Mouse (Mus musculus): ENCODE data around the gene Dnajb6.
"Not testable (repeated sequence)": the region's sequence is repeated elsewhere in the genome, so short reads cannot be mapped to it uniquely, and the experiment has no call there.

Gene Dnajb6

GRCm38 (mm10) chr5:29772038-29772437 lies 36.5 kb downstream of the Dnajb6 start:
- no peak for DNase-seq

DNA sequence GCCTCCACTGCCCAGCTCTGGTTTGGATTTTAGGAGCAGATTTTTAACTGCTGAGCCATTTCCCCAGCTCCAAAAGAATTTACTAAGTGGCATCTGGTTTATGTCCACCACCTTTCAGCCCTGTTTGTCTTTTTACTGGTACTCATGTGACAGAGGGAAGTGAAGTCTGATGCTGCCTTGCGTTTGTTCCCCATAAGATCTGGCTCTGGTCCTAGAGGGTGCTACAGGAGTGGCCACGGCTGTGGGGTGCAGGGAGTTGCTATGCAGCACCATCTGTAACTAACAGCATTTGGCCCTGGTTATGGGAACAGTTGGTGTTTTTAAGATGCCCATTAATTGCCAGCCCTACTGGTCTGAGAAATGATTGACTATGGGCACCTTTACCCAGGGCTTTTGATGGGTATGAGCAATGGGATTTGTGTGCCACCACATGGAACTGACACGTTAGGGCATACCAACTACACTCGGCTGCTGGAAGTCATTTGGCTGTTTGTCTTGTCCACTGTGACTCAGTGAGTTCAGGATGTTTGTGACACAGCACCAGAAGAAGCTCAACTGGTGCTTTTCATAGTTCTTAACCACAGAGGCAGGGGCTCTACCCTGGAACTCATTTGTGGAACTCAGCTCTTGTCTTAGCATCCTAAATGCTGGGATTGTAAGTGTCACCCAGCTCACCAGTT lies 37.3 kb downstream of the Dnajb6 start:
- DNase-seq, result no peak

- no peak for DNase-seq
Measured at GRCm38 (mm10) chr5:29773460-29774150, 38.1 kb downstream of the Dnajb6 start.

DNA sequence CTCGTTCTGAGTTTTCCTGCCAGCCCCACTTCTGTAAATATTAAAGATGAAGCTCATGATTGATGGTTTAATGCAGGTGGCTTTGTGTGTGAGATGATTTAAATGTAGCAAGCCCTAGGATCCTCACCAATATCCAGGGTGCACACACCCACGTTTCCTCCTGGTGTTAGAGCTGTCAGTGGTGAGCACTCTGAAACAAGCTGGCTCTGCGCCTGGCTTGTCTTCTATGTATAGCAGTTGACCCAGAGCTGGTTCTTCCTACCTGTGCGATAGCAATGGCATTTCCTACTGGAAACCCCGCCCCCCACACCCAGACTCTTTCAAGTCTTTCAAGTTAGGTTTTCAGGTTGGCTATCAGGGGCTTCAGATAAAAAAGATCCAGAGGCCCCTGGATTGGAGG lies 39.9 kb downstream of the Dnajb6 start:
- no peak for DNase-seq

GRCm38 (mm10) chr5:29778029-29778428 lies 42.5 kb downstream of the Dnajb6 start:
- DNase-seq, result no peak

DNA sequence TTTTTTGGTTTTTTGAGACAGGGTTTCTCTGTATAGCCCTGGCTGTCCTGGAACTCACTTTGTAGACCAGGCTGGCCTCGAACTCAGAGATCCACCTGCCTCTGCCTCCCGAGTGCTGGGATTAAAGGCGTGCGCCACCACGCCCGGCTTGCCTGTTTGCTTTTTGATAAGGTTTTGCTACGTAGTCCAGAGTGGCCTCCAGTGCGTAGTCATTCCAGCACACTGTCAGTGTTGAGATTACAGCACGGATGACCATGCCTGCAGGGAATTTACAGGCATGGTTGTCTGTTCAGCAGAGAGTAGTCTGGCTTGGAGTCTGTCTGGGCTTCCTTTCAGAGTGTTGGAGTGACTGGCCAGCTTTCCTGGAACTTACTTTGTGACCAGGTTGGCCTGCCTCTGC lies 44.2 kb downstream of the Dnajb6 start:
- DNase-seq, result not testable (repeated sequence)

DNA sequence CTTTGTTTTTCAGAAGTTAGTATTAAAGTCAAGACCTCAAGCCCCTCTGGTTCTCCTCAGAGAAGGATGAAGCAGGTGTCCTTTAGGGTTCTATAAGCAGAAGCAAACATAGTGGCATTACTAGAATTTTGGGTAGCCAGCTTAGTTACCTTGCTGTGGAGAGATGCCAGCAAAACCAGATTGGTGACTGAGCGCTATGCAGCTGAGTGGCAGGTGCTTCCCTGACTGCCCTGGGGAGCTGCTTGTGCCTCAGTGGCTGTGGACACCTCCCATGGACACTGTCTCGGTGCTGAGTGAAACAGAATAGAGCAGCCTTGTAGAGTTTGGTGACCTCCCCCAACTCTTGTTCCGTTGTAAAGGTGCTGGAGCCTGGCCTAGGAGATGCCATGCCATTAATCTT lies 46.8 kb downstream of the Dnajb6 start:
- no peak for DNase-seq

- DNase-seq, result not testable (repeated sequence)
Measured at GRCm38 (mm10) chr5:29784906-29785305, 49.4 kb downstream of the Dnajb6 start.

GRCm38 (mm10) chr5:29785953-29786352 lies 50.5 kb downstream of the Dnajb6 start:
- not testable (repeated sequence) for DNase-seq

GRCm38 (mm10) chr5:29794933-29795332 lies 59.4 kb downstream of the Dnajb6 start:
- DNase-seq, result not testable (repeated sequence)

GRCm38 (mm10) chr5:29808940-29809339 lies 73.5 kb downstream of the Dnajb6 start:
- DNase-seq, result no peak

DNA sequence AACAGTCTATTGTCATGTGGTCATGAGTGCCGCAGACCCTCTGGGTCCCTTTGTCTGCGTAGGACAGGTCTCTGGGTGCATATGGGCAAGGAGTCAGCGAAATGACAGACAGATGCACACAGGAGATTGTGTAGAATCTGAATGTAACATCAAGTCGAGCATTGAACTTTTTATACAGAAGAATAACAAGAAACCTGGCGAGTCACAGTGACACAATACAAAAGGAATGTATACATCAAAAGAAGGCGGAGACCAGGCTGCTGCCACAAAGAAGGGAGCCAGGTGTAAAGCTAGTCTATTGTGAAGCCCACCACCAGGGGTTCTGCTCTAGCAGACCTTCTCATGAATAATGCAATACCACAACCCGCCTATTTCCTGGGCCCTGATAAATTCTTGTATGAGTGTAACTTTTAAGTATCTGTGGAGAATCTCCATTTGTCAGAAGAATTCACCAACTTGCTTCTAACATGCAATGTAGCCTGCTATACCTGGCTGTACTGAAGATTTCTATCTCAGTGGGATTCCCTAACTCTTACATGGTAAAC lies 76.0 kb downstream of the Dnajb6 start:
- DNase-seq, result not testable (repeated sequence)

DNA sequence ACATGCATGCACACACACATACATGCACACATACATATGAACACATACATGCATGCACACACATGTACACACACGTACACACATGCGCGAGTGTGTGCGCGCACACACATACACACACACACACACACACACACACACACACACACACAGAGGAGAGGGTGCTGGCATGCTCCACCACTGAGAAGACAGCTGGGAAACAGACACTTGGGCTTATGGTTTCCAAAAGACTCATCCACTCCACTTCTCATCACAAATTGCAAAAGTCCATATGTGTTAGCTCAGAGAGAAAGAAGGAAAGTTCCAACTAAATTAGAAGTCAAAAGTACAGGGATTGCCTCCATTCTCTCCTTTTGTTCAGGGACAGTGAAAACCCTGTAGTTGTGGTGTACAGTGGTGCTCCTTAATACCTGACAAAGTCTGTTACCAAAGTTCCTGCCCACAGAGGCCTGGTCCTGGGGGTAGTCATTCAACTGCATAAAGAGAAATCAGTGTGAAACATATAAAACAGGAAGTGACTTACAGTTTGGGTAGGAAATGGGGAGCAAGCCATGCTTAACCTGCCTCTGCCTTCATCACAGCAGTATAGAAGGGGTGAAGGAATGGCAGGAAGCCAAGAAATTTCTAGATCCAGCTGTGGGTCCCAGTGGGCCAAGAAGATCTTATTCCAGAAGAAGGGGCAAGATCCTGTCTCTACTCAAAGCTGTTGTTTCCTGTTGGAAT lies 81.2 kb downstream of the Dnajb6 start:
- no peak for DNase-seq

DNA sequence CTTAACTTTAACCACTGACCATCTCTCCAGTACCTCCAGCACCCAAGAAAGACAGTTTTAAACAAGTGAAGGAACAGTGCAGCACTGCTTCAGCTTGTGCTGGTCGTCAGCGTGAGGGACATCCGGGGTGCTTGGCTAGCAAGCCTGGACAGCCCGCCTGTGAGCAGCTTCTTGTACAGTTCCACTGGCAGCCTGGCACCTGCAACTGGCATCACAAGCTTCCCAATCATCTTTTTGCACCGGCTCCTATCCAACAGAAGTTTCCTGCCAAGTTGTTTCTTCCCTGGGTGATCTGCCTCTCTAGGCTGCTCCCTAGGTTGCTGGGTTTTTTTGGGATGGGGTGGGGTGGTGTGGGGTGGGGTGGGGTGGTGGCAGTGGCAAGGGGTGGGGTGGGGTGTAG lies 81.9 kb downstream of the Dnajb6 start:
- DNase-seq, result no peak

GRCm38 (mm10) chr5:29818287-29818686 lies 82.8 kb downstream of the Dnajb6 start:
- peak; percentile 7 for DNase-seq

DNA sequence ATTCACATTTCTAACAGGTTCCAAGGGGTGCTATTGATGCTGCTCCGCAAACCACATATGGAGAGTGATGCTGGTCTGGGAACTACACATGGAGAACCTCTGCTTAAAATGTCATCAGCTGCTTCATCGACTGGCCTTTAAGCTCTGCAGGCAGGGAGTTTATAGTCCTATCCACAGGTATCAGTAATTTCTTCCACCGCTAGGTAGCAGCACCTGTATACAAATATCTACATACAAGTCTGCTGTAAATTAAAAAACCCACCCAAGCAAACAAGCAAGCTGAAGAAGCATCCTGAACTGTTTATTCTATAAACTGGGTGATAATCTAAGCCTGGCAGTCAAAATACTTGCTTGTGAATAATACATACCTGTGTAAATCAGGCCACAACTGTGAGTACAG lies 89.3 kb downstream of the Dnajb6 start:
- peak; percentile 30 for DNase-seq

GRCm38 (mm10) chr5:29826780-29827179 lies 91.3 kb downstream of the Dnajb6 start:
- peak; percentile 56 for DNase-seq

- peak; percentile 2 for DNase-seq
Measured at GRCm38 (mm10) chr5:29842444-29843166, 107.1 kb downstream of the Dnajb6 start.

DNA sequence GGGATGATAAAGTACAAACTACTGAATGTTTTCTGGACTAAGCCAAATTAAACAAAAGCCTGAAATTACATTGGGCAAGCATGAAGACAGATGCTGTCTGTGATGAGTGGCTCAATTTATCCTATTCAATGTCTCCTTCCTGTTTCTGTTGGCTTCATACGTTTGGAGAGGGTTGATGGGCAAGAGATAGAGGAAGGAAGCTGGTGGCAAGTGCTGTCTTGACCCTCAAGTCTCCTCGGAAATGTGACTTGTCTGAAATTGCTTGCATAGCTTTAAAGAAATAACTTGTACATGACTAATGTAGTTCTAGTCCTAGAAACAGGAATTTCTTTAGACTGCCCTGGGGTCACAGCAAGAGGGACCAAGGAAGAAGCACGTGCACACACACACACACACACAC lies 109.5 kb downstream of the Dnajb6 start:
- no peak for DNase-seq

DNA sequence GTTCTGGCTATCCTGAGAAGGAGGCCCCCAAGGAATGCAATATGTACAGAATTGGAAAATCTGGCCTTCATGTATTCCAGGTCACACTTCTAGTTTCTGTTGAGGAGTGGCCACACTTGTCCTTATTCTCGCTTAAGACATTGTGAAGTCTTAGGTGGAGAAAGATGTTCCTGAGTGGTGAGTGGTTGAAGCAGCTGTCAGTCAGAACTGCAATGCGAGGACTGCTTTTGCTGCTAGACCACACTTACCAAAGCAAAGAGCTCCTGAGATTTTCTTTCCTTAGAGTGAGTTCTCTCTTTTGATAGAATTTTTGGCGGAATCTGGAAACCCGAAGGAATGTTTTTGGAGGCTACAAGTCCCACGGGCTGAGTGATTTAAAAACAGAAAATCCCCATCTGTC lies 112.0 kb downstream of the Dnajb6 start:
- DNase-seq, result no peak

DNA sequence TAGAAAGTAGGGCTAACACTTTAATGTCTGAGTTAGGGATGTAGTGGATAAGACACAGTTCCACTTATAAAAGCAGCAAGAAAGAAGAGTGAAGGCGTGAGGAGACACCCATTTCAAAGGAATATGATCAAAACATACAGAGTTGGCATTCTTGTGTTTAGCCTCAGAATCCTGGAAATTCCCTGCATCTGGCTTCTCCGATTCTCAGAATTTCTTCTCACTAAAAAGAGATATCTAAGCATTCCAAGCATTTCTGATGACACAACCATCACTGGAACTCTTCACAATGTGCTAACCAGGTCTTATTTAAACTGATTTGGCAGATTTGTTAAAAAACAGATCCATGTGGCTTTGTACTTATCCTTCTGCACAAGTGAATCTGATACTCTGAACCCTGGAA lies 112.6 kb downstream of the Dnajb6 start:
- DNase-seq, result no peak

DNA sequence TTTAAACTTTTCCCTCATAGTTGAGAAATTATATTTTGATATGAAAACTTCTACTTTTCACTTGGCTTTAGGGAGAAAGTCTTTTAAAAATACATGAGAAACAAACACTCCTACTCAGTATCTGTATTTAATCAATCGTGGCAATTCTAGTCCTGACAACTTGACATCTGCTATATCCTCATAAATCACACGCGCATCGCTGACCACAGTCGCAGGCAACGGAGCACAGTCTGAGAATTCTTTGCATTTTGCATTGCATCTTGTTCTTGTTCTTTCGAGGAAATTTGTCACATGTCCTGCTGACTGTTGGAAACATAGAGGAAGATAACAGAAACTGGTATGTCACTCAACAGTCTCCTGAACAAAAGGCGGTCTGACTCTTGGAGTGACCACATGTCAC lies 116.9 kb downstream of the Dnajb6 start:
- no peak for DNase-seq

DNA sequence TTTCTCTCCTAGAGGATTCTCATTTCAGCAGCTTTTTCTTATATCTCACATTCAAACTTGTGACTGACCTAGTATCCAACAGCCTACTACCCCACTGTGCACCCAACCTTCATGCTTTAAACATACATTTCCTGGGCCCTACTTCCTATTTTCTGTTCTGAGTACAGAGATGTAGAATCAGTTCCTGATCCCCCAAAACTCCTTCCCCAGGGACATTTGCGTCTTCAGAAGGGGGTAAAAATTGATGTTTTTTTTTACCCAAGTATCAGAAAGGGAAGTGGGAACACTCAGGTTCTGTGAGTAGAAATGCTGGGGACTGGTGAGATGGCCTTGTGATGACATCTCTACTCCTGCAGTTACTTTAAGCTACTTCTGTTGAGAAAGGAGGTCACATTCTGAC lies 117.5 kb downstream of the Dnajb6 start:
- no peak for DNase-seq

Data from lung, postnatal 14 days (tissue).